Mouse (Mus musculus): ENCODE data around the gene Clec16a. TPM values are rescaled to one million over a fixed set of nuclear protein-coding genes. Genes with fewer than 3 reads are reported as not detected.
A peak's percentile ranks its signal among the peaks of the same experiment; 100 is the strongest.

Gene Clec16a
- polyA plus RNA-seq, 2 experiments: 2.7 to 10.0 TPM

GRCm38 (mm10) chr16:10689748-10690318 is 144.7 kb downstream of the Clec16a start:
- H3K36me3 ChIP-seq (replicated peaks; ENCODE audit: control insufficient read depth, insufficient read depth, low read depth): no peaks in the 10 kb centered on the region
- H3K4me2 ChIP-seq (ENCODE audit: low read depth): no peak overlapping the region
- H3K27ac ChIP-seq: no peak overlapping the region
- DNase-seq (ENCODE audit: low read depth in 3 of 3, low spot score in 3 of 3) (no peak), ATAC-seq (ENCODE audit: insufficient read depth) (peak; percentile 81)
- H3K4me3 ChIP-seq (ENCODE audit: insufficient read depth in 1 of 2, low read depth in 2 of 2, low read length in 2 of 2): no peak overlapping the region
- no peak overlapping the region for H3K9ac ChIP-seq (replicated peaks)
- no peaks in the 10 kb centered on the region for H3K9me3 ChIP-seq (ENCODE audit: control insufficient read depth, low read length)
- no peaks in the 10 kb centered on the region for H3K27me3 ChIP-seq (ENCODE audit: control insufficient read depth, insufficient read depth, low read length)
- H3K4me1 ChIP-seq (replicated peaks; ENCODE audit: control insufficient read depth in 2 of 2, insufficient read depth in 2 of 2, low read length in 1 of 2): peaks cover 10 to 21% of the 10 kb centered on the region in 2 experiments; a peak in 3 of 4 replicates
- TF ChIP-seq CTCF (IDR thresholded peaks at IDR 0.05; ENCODE audit: low read depth): no peak
- TF ChIP-seq EP300 (IDR thresholded peaks at IDR 0.05; ENCODE audit: low read depth): no peak
- 9% methylated on average over 6 of the region's 6 CpGs for WGBS (ENCODE audit: insufficient replicate concordance)

- Histone ChIP-seq H3K4me1 (replicated peaks; ENCODE audit: control insufficient read depth in 2 of 2, insufficient read depth in 2 of 2, low read length in 1 of 2) (peaks cover 10 to 21% of the 10 kb centered on the region in 2 experiments; a peak in 3 of 4 replicates), H3K4me2 (ENCODE audit: low read depth) (no peak overlapping the region), H3K9me3 (ENCODE audit: control insufficient read depth, low read length) (no peaks in the 10 kb centered on the region), H3K9ac (replicated peaks) (no peak overlapping the region), H3K4me3 (ENCODE audit: insufficient read depth in 1 of 2, low read depth in 2 of 2, low read length in 2 of 2) (no peak overlapping the region), H3K36me3 (replicated peaks; ENCODE audit: control insufficient read depth, insufficient read depth, low read depth) (no peaks in the 10 kb centered on the region), H3K27ac (no peak overlapping the region), H3K27me3 (ENCODE audit: control insufficient read depth, insufficient read depth, low read length) (no peaks in the 10 kb centered on the region)
- 18% methylated on average over 3 of the region's 3 CpGs for WGBS (ENCODE audit: insufficient replicate concordance)
- TF ChIP-seq CTCF (IDR thresholded peaks at IDR 0.05; ENCODE audit: low read depth) (no peak), EP300 (IDR thresholded peaks at IDR 0.05; ENCODE audit: low read depth) (no peak)
- DNase-seq (ENCODE audit: low read depth in 3 of 3, low spot score in 3 of 3) (no peak), ATAC-seq (ENCODE audit: insufficient read depth) (peak; percentile 36; the same call in 1 of the 2 replicates)
Observed at GRCm38 (mm10) chr16:10690442-10690841, 145.3 kb downstream of the Clec16a start.

- 76% methylated on average over 5 of the region's 5 CpGs for WGBS (ENCODE audit: insufficient replicate concordance)
Observed at GRCm38 (mm10) chr16:10691705-10692104, 146.6 kb downstream of the Clec16a start.

GRCm38 (mm10) chr16:10692848-10693247 is 147.7 kb downstream of the Clec16a start:
- no peaks in the 10 kb centered on the region for H3K36me3 ChIP-seq (replicated peaks; ENCODE audit: control insufficient read depth, insufficient read depth, low read depth)
- no peak for TF ChIP-seq EP300 (IDR thresholded peaks at IDR 0.05; ENCODE audit: low read depth)
- no peak for TF ChIP-seq CTCF (IDR thresholded peaks at IDR 0.05; ENCODE audit: low read depth)
- no peak overlapping the region for H3K9ac ChIP-seq (replicated peaks)
- no peaks in the 10 kb centered on the region for H3K9me3 ChIP-seq (ENCODE audit: control insufficient read depth, low read length)
- ATAC-seq (ENCODE audit: insufficient read depth): no peak
- H3K27me3 ChIP-seq (ENCODE audit: control insufficient read depth, insufficient read depth, low read length): no peaks in the 10 kb centered on the region
- 83% methylated on average over 8 of the region's 8 CpGs for WGBS (ENCODE audit: insufficient replicate concordance)
- no peak for DNase-seq (ENCODE audit: low read depth in 3 of 3, low spot score in 3 of 3)
- no peak overlapping the region for H3K4me3 ChIP-seq (ENCODE audit: insufficient read depth in 1 of 2, low read depth in 2 of 2, low read length in 2 of 2)
- no peak overlapping the region for H3K27ac ChIP-seq
- no peak overlapping the region for H3K4me2 ChIP-seq (ENCODE audit: low read depth)
- peaks cover 10 to 23% of the 10 kb centered on the region in 2 experiments; a peak in 3 of 4 replicates for H3K4me1 ChIP-seq (replicated peaks; ENCODE audit: control insufficient read depth in 2 of 2, insufficient read depth in 2 of 2, low read length in 1 of 2)

More at GRCm38 (mm10) chr16:10691705-10692104, 146.6 kb downstream of the Clec16a start:
- ATAC-seq (ENCODE audit: insufficient read depth) (no peak), DNase-seq (ENCODE audit: low read depth in 3 of 3, low spot score in 3 of 3) (no peak)
- Histone ChIP-seq H3K4me1 (replicated peaks; ENCODE audit: control insufficient read depth in 2 of 2, insufficient read depth in 2 of 2, low read length in 1 of 2) (peaks cover 10 to 21% of the 10 kb centered on the region in 2 experiments; a peak in 3 of 4 replicates), H3K4me2 (ENCODE audit: low read depth) (no peak overlapping the region), H3K27me3 (ENCODE audit: control insufficient read depth, insufficient read depth, low read length) (no peaks in the 10 kb centered on the region), H3K9ac (replicated peaks) (no peak overlapping the region), H3K4me3 (ENCODE audit: insufficient read depth in 1 of 2, low read depth in 2 of 2, low read length in 2 of 2) (no peak overlapping the region), H3K9me3 (ENCODE audit: control insufficient read depth, low read length) (no peaks in the 10 kb centered on the region), H3K27ac (no peak overlapping the region), H3K36me3 (replicated peaks; ENCODE audit: control insufficient read depth, insufficient read depth, low read depth) (no peaks in the 10 kb centered on the region)
- TF ChIP-seq CTCF (IDR thresholded peaks at IDR 0.05; ENCODE audit: low read depth) (no peak), EP300 (IDR thresholded peaks at IDR 0.05; ENCODE audit: low read depth) (no peak)

- WGBS (ENCODE audit: insufficient replicate concordance): 66% methylated on average over 1 of the region's 1 CpGs
- Histone ChIP-seq H3K27me3 (ENCODE audit: control insufficient read depth, insufficient read depth, low read length) (no peaks in the 10 kb centered on the region), H3K4me3 (ENCODE audit: insufficient read depth in 1 of 2, low read depth in 2 of 2, low read length in 2 of 2) (no peak overlapping the region), H3K4me1 (replicated peaks; ENCODE audit: control insufficient read depth in 2 of 2, insufficient read depth in 2 of 2, low read length in 1 of 2) (peaks cover 10 to 23% of the 10 kb centered on the region in 2 experiments; a peak in 3 of 4 replicates), H3K9me3 (ENCODE audit: control insufficient read depth, low read length) (no peaks in the 10 kb centered on the region), H3K27ac (no peak overlapping the region), H3K4me2 (ENCODE audit: low read depth) (no peak overlapping the region), H3K36me3 (replicated peaks; ENCODE audit: control insufficient read depth, insufficient read depth, low read depth) (no peaks in the 10 kb centered on the region), H3K9ac (replicated peaks) (no peak overlapping the region)
- no peak for DNase-seq (ENCODE audit: low read depth in 3 of 3, low spot score in 3 of 3)
- ATAC-seq (ENCODE audit: insufficient read depth): no peak
- TF ChIP-seq CTCF (IDR thresholded peaks at IDR 0.05; ENCODE audit: low read depth) (no peak), EP300 (IDR thresholded peaks at IDR 0.05; ENCODE audit: low read depth) (no peak)
Observed at GRCm38 (mm10) chr16:10693424-10693823, 148.3 kb downstream of the Clec16a start.

All from liver, embryonic 14.5 days (tissue).